Mouse (Mus musculus) right cerebral cortex, postnatal 36 days (tissue): ENCODE data around the gene Atf7.
"Not testable (repeated sequence)": the region's sequence is repeated elsewhere in the genome, so short reads cannot be mapped to it uniquely, and the experiment has no call there.

Experiments used
- DNase-seq, 2 experiments: peaks; one replicate each; pipeline ENCODE4 v3.0.0; 2022; ENCODE audit warnings: low spot score in 2 of 2, mixed read lengths in 1 of 2

Gene Atf7

DNA sequence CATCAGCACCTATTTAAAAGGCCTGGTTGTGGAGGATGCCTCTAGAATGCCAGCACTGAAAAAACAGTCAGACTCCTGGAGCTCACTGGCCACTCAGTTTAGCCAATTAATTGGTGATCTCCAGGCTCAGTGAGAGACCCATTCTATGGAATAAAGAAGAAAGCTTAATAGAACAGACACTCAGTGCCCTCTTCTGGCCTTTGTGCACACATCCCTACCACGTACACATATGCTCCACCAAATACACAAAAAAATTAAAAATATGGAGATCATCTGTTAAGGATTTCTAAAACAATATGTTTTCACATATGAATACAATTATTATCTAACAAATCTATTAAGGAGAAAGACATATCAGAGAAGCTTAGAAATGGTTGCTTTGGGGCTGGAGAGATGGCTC is 4.5 kb downstream of the Atf7 start:
- no peak for DNase-seq

DNA sequence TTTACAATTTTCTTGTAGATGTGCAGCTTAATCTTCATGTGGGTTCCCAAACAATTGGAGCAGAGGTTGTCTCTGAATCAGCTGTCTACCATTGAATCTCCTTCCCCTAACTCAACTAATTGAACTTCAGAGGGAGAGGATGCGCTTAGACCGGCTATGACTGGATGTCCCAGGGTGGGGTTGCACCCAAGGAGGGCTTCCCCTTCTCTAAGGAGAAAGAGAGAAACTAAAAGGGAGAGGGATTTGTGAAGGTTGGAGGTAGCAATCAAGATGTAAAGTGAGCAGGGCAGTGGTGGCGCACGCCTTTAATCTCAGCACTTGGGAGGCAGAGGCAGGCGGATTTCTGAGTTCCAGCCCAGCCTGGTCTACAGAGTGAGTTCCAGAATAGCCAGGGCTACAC is 5.8 kb downstream of the Atf7 start:
- DNase-seq: no peak

DNA sequence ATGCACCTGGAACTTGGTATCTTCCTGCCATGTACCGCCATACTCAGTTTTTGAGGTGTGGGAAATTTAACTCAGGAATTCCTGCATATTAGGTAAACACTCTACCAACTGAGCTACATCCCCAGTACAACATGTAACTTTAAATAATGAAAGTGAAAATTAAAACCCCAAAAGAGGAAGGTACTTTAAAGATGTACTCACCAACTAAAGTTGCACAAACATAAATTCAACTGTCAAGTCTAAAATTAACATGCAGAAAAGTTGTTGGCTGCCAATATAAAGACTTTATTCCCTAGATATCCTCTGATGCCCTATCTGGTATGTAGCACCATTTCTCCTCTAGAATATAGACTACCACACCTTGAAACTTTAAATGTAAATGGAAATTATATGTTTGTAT is 7.6 kb downstream of the Atf7 start:
- no peak for DNase-seq

DNA sequence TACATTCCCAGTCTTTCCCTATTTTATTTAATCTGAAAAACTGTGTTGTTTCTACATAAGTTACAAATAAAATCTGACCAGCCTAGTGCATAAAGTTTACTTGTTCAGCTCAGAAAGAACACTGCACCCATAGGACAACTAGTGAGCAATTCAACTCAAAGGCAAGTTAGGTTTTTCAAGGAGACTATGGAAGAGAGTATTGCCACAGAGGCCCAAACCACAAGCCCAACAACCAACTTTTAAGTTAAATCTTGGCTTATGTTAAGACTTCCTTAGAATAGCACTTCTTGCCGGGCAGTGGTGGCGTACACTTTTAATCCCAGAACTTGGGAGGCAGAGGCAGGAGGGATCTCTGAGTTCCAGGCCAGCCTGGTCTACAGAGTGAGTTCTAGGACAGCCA is 9.1 kb downstream of the Atf7 start:
- DNase-seq: no peak

DNA sequence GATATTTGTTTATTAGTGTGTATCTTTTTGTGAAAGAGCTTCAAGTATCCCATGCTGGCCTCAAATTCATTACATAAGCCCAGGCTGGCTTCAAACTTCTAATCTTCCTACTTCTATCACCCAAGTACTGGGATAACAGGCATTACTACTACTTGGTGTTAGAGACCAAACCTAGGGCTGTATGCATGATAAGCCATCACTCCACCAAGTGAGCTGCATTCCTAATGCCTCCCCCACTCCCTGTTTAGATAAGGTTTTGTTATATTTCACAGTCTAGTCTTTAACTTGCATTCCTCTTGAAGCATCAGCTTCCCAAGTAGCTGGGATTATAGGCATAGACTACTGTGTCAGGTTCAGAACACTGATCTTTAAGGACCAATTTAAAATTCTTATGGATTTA is 11.0 kb downstream of the Atf7 start:
- no peak for DNase-seq

DNA sequence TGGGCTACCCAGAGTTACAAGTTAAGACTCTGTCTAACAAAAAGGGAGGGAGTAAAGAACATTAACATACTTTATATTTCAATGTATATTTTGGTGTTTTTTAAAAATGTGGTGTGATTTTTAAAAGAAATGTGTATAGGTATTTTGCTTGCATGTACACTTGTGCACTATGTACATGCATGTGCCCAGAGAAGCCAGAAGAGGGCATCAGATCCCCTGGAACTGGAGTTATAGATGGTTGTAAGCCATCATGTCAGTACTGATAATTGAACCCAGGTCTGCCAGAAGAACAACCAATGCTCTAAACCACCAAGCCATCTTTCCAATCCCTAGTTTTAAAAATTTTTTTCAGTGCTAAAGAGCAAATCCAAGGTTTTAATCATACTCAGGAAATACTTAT is 12.3 kb downstream of the Atf7 start:
- DNase-seq: no peak

DNA sequence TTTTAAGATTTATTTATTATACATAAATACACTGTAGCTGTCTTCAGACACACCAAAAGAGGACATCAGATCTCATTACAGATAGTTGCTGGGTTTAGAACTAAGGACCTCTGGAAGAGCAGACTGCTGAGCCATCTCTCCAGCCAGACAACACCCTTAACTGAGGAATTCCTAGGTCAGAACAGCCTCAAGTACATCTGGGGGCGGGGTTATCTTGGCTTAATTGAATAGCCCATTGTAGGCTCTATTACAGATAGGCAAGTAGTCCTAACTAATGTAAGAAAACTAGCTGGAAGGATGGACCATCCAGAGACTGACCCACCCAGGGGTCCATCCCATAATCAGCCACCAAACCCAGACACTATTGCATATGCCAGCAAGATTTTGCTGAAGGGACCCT is 16.7 kb downstream of the Atf7 start:
- not testable (repeated sequence) for DNase-seq

DNA sequence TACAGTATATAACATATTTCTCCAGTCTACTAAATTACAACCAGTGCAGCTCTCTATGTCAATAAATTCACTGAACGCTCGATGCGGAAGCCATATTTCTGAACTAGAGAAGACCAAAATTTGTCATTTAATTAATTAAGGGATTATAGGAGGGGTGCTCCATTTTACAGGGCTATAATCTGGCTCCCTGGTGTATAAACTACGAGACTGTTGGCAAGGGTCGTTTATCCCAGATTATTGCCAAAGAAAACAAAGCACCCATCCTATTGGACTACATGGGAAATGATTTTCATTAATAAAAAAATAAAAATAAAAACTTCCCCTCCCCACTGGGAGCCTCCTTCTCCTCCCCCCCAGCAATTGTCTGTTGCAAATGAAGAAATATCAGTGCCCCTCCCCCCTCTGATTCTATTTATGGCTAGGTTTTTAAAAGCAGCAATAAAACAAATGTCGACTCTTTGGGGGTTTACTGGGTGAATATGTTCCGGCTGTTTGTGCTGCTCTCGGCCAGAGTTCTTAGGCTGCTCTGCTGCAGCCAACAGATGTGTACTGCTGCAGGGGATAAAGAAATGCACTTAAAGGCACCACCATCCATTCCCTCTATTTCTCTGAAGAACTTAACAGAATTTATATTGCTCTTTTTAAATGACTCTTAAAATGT is 31.1 kb downstream of the Atf7 start:
- no peak for DNase-seq

DNA sequence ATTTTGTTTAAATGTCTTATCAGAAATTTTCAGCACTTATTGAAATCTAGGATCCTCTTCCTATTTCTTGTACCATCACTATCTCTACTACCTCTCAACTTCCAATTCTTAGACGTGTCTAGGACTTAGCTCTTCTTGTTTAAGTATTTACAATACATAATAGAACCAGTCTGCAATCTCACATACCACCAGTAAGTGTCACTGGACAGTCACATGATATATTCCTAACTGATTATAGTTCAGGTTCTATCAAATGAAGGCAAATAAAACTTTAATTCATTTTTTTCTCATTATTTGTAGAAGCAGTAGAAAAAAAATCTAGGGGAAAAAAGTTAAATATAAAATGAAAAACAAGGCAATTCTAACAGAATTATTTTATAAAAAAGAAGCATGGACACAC is 32.6 kb downstream of the Atf7 start:
- no peak for DNase-seq

DNA sequence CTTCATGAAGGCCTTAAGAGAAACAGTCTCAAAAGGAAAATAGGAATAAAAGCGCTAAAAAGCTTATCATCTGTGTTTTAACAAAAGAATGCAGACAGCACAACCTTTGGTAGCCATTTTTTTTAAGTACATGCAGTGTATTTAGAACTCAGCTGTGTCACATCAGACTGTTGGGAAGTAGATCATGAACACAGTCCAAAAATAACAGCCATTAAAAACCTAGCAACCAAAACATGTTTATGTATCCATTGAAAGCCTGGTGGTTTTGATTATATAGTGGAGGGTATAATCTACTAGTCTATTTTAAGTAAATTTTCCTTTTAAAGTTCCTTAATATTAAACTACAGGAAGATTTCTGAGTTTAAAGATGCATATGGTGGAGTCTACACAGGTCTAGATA is 34.7 kb downstream of the Atf7 start:
- DNase-seq: no peak

DNA sequence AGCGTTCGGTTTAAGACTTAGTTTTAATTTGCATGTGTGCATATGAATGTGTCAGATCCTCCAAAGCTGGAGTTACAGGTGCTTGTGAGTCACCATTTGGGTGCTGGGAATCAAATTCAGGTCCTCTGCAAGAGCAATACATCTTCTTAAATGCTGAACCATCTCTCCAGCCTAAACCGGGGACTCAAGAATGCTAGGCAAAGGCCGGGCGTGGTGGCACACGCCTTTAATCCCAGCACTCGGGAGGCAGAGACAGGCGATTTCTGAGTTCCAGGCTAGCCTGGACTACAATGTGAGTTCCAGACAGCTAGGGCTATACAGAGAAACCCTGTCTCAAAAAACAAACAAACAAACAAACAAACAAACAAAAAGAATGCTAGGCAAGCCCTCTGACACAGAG is 35.4 kb downstream of the Atf7 start:
- DNase-seq: no peak

DNA sequence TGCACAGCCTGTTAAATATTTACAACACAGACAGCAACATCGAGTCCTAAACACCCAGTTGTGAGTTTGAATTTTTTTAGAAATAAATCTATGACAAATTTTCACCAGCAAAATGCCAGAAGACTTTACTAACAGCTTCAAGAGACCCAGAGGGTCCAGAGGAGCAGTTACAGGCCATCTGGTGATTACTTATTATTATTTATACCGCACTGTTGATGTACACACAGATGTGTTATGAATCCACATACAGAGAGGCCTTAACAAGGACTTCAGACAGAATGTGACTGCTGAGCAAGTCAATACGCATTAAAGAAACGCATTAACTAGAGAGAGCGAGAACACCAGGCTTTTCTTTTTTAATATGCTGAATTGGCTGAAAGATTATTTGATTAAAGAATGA is 39.8 kb downstream of the Atf7 start:
- no peak for DNase-seq

DNA sequence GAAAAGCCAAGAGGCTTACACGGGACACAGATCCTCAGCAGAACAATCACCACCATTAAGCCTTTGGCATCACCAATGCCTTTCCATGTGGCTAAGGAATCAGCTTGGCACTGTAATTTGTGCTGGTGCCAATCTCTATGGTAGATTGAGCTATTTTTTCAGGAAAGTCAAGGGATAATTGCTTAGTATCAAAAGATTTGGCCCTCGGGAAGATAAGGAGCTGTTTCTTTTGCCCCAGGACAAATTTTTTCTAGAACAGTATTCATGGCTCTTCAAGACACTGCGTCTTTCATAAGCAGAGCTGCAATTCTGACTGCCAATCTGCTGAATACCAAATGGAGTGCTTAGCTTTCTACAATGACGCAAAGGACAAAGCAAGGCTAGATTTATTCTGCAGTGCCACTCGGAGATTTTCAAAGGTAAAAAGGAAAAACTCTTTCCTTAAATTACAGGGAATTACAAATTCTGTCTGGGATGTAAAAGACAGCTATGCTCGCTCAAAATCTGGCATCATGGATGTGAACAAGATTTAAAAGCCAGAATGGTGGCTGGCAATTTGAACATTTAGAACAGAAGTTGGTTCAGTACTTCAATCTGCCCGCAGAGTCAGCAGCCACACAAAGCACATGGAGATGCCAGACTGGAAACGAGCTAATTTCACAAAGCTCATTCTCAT is 41.4 kb downstream of the Atf7 start:
- DNase-seq: peak; percentile 25 to 45

DNA sequence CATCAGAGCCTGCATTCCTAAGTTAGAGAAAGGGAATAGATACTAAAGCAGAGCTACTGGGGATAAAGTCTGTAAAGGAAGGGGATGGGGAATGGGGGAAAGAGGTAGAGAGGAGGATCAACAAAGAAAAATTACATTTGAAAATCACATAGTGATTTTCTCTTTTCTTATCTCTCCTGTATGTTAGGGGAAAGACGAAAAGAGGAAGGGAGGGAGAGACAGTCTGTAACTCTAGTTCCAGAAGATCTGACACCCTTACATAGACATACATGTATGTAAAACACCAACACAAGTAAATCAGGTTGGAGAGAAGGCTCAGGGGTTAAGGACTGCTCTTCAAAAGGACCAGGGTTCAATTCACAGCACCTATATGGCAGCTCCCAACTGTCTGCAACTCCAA is 44.1 kb downstream of the Atf7 start:
- no peak for DNase-seq

DNA sequence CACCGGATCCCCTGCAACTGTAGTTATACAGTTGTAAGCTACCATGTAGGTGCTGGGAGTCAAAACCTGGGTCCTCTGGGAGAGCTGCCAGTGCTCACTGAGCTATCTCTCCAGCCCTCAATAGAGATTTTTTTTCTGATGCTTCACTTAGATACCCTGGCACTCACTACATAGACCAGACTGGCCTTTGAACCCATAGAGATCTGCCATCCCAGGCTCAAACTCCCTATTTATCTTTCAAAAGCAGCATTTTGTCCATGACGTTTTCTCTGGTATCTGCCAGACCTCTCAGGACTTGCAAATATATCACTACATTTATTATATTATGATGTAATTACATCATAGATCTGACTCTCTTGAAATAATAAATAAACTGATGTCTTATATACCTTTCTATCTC is 46.9 kb downstream of the Atf7 start:
- DNase-seq: no peak

DNA sequence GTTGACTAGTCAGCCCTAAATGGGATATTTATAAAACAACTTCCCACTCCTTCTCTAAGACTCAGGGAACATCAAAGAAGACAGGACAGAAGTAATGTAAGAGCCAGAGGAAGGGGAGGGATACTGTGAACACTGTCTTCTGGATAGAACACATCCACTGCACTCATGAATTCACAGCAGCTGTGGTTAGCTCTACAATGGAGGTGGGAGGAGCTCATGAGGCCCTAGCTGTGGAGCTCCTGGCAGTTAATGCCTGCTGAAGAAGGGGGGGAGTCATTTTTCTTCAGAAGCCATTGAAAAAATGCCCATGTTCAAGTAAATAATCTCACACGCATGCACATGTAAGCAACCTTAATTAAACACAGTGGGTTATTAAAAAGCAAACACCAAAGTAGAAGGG is 48.3 kb downstream of the Atf7 start:
- DNase-seq: no peak

DNA sequence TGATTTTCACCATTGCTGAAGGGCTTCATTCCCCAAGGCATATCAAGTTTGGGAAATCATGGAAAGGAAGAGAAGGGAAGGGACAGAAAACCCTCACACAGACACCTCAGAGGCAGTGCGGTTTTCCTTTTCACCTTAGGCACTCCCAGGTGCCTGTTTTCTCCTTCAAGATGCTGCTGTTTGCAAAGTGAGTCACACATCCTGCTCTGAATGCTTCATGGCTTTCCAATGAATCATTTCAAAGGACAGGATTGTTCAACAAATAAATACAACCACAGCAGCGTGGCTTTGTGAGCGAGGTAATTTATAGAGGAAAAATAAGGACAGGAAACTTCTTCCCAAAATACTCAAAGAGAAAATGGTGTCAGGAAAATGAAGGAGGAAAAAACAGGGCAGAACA is 53.2 kb downstream of the Atf7 start:
- no peak for DNase-seq

DNA sequence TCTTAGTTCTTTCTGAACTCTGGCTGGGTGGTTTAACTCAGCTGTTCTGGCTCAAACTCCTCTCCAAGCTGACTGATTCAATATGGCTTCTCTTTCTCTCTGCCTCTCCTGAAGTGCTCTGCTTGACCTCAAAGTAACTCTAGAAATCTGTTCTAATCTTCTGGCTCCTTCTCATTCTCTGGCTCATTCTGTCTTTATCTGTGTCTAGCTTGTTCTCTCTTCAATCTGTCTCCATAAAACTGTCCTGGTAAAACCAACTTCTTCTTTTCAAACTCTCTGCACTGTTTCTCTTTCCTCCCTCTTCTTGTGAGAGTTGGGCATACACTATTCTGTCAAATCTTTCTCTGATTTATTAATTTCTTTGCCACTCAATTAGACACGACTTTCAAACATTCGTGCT is 57.4 kb downstream of the Atf7 start:
- no peak for DNase-seq

DNA sequence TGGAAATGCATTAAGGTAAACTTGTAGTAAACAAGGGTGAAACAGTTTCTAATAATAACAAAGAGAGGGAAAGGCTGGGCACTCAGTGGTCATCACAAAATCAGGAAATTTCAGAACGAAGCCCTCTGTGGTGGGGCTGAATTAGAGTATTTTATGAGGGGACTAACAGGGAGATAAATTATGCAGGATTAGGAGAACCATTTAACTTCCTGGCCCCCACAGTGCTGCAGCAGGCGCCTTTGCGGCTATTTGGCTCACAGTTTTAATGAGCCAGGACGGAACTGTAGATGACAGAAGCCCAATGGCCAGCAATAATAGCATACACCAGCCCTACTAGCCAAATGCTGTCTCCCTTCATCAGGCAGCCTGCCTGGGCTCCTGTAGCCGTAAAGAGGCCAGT is 61.6 kb downstream of the Atf7 start:
- DNase-seq: no peak

DNA sequence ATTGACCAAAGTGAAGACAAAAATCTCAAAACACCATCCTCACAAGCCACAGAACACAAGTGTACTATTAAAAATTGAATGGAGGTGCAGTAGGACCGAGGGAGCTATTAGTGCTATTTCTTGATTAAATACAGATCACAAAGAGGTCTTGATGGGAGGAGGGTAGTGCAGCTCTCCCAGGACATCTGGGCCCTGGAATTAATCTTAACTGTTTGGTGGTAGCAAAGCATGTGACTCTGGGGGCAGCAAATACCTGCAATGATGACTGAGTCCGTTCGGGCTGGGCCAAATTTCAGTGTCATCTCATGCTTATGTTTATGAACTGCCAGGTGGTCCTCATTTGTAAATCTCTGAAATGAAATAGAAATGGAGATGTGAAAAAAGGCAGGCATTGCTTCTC is 62.2 kb downstream of the Atf7 start:
- no peak for DNase-seq

DNA sequence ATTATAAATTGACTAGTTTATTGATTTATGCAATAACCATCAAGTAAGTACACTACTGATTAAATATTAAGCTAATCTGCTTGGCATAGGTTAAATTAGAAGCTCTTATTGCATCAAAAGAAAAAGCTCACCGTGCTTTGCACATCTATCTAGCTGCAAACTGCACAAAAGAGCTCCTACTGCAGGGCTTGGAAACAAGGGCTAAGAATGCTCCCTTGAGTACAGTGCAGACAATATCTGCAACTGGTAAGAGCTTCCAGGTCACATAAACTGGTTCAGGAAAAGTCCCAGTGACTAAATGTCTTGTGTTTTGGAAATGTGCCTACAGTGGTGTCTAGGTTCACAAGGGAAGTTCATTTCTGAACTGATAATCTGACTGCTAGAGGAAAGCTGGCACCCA is 62.8 kb downstream of the Atf7 start:
- no peak for DNase-seq

DNA sequence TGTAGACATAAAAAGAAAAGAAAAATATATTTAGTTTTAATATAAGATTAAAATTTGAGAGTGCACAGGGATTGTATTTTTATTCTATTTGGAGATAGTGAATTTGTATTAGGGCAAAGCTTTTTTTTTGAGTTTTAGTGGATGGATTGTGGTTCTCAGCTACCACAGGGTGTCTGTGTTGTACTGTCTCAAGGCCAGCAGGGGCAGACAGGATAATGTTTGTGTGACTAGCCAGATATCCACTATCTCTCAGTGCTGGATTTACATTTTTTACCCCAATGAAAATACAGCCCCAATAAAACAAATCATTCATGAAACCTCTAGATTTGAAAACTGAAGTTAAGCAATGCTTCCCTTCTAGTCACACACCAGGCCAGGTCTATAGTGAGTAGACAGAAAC is 67.7 kb downstream of the Atf7 start:
- no peak for DNase-seq

DNA sequence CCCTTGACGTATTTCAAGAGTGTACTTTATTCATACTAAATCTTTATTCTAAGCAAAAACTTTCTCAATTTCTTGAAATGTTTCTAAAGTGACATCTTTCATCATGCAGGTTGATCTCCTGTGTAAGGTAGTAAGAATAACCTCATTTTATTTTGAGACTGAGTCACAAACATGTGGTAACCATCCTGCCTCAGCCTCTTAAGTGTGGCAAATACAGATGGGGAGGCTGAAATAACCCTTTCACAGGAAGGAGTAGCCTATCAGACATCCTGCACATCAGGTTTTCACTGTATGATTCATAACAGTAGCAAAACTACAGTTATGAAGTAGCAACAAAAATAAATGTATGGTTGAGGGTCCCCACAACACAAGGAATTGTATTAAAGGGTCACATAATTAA is 69.7 kb downstream of the Atf7 start:
- DNase-seq: no peak

DNA sequence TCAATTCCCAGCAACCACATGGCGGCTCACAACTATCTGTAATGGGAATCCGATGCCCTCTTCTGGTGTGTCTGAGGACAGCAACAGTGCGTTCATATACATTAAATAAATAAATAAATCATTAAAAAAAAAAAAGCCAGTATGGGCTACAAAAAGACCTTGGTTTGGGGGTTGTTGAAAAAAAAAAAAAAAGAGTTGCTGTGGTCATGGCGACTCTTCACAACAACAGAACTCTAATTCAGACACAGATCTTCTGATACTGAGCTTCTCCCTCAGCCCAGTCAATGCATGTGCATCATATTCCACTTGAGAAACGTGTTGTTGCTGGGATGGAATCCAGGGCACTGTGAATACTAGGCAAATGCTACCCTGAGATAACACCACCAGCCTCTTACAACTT is 72.7 kb downstream of the Atf7 start:
- DNase-seq: no peak
